Mouse (Mus musculus): ENCODE measurements around the gene Acp2.

The Acp2 gene

GRCm38 (mm10) chr2:91258054-91258453 lies 55.4 kb downstream of the Acp2 start:
- POLR2A ChIA-PET, result interaction anchor here in 3 of 4 experiments (0.8 to 8.3 kb wide), 13 partner anchors 9 to 269 kb away, joined by 3 to 62 read pairs (median 9); partner anchors contain the start of genes Ddb2 (in 3 of the 3), Acp2 (in 1 of the 3), Ckap5 (in 1 of the 3) and Nr1h3 (in 1 of the 3)
- CTCF ChIA-PET, result interaction anchor here in 2 of 4 experiments (1.0 to 2.5 kb wide), 3 partner anchors 22 to 143 kb away, joined by 3 to 12 read pairs (median 5); partner anchors contain the start of gene Ddb2 (in 1 of the 2)

- ChIA-PET POLR2A (interaction anchor here in 3 of 4 experiments (0.8 to 8.3 kb wide), 8 partner anchors 8 to 146 kb away, joined by 3 to 62 read pairs (median 8); partner anchors contain the start of gene Ddb2 (in 3 of the 3)), CTCF (interaction anchor here in 1 of 4 experiments (1.0 kb wide), 1 partner anchor 144 kb away, joined by 5 read pairs; no protein-coding TSS in a partner anchor)
Observed at GRCm38 (mm10) chr2:91258830-91259229, 56.1 kb downstream of the Acp2 start.

GRCm38 (mm10) chr2:91259493-91259892 lies 56.8 kb downstream of the Acp2 start:
- CTCF ChIA-PET, result no interaction called here
- POLR2A ChIA-PET, result interaction anchor here in 1 of 4 experiments (0.5 to 8.3 kb wide), 5 partner anchors 10 to 180 kb away, joined by 3 to 62 read pairs (median 5); partner anchors contain the start of gene Ddb2
